Mouse (Mus musculus) kidney, embryonic 14.5 days (tissue): ENCODE data around the gene Mtfp1. TPM values are rescaled to one million over a fixed set of nuclear protein-coding genes. Genes with fewer than 3 reads are reported as not detected.
A peak's percentile ranks its signal among the peaks of the same experiment; 100 is the strongest.

Source experiments
- ATAC-seq: fragments of 200-750 bp; cut with Nextera tagmentation; 2 replicates; pipeline ENCODE4 v1.8.0; 2017; ENCODE audit warnings: moderate number of reproducible peaks, mild to moderate bottlenecking, moderate TSS enrichment, moderate library complexity; ENCODE audit not compliant: low FRiP score, low TSS enrichment
- H3K27ac ChIP-seq: fragments of 300-500 bp; sonication (generic); 2 replicates; pipeline ENCODE4 v1.5.1; 2014; ENCODE audit warnings: low read depth, mild to moderate bottlenecking, low read length, moderate library complexity, mixed read lengths
- H3K27me3 ChIP-seq: fragments of 300-500 bp; sonication (generic); 2 replicates; pipeline ENCODE4 v1.6.1; 2014; ENCODE audit warnings: mild to moderate bottlenecking, low read length; ENCODE audit not compliant: control insufficient read depth, insufficient read depth
- H3K36me3 ChIP-seq: fragments of 300-500 bp; sonication (generic); 2 replicates; pipeline ENCODE4 v1.6.1; 2014; ENCODE audit warnings: low read length, mixed read lengths; ENCODE audit not compliant: control insufficient read depth, insufficient read depth
- H3K4me1 ChIP-seq: fragments of 300-500 bp; sonication (generic); 2 replicates; pipeline ENCODE4 v1.6.1; 2014; ENCODE audit warnings: low read length, mixed read lengths; ENCODE audit not compliant: control insufficient read depth, insufficient read depth
- H3K4me2 ChIP-seq: fragments of 300-500 bp; sonication (generic); replicated peaks from 2 replicates; pipeline ENCODE4 v1.6.1; 2014; ENCODE audit warnings: low read depth, mild to moderate bottlenecking, low read length
- H3K4me3 ChIP-seq: fragments of 300-500 bp; sonication (generic); 2 replicates; pipeline ENCODE4 v1.5.1; 2014; ENCODE audit warnings: mild to moderate bottlenecking, low read length
- H3K9ac ChIP-seq: fragments of 300-500 bp; sonication (generic); 2 replicates; pipeline ENCODE4 v1.6.1; 2014; ENCODE audit warnings: low read depth, mild to moderate bottlenecking, low read length, moderate library complexity
- H3K9me3 ChIP-seq: fragments of 300-500 bp; sonication (generic); 2 replicates; pipeline ENCODE4 v1.6.1; 2016; ENCODE audit warnings: low read length; ENCODE audit not compliant: control insufficient read depth
- WGBS: fragments of 180-500 bp; shearing (Covaris S2); extraction: QIAGEN DNeasy Blood & Tissue Kit; methylation state at CpG from one replicate; pipeline ENCODE4 v1.1.7; 2014; 5-methylcytosine and 5-hydroxymethylcytosine counted together
- microRNA-seq: library from miRNA; unstranded; fragments of <30 nt; microRNA quantifications from one replicate; pipeline ENCODE4, GENCODE M21; 2016
- polyA plus RNA-seq: library from polyadenylated mRNA; unstranded; fragments of >200 nt; fragmentation: Nextera tagmentation; extraction: Ambion mirVana; gene quantifications from 2 replicates; pipeline ENCODE4 v1.2.1, GENCODE M21; 2014

Gene Mtfp1
- polyA plus RNA-seq, 1 experiment from 2014 or later, result 15.9 TPM

- Histone ChIP-seq H3K27ac (no peak overlapping the region), H3K9ac (no peak overlapping the region), H3K9me3 (peaks cover 5% of the 10 kb centered on the region), H3K4me3 (no peak overlapping the region), H3K27me3 (no peaks in the 10 kb centered on the region), H3K4me2 (no peak overlapping the region), H3K36me3 (no peaks in the 10 kb centered on the region), H3K4me1 (no peaks in the 10 kb centered on the region)
- no peak for ATAC-seq
- WGBS, result 89% methylated on average over 2 of the region's 2 CpGs
These were observed 47.5 kb downstream of the Mtfp1 start for GRCm38 (mm10) chr11:4047766-4048165.

DNA sequence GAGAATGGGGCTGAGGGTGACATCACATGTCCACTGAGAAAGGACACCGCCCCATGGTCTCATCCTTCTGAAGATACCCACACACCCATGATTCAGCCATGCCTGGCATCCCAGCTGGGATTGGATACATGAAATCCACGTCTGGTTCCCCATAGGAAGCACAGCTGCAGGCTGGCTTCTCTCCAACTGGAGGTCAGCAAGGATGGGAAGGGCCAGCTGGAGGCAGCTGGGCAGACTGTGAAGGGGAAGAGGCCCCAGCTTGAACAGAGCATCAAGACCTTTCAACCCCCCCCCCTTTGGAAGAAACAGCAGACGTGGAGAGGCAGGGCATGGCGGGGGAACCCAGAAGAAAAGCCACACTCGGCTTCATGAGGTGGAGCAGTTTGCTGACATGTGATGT, 48.7 kb downstream of the Mtfp1 start:
- Histone ChIP-seq H3K36me3 (no peaks in the 10 kb centered on the region), H3K27me3 (no peaks in the 10 kb centered on the region), H3K9ac (no peak overlapping the region), H3K27ac (no peak overlapping the region), H3K4me1 (no peaks in the 10 kb centered on the region), H3K4me2 (no peak overlapping the region), H3K9me3 (peaks cover 5% of the 10 kb centered on the region), H3K4me3 (no peak overlapping the region)
- ATAC-seq, result no peak
- 59% methylated on average over 5 of the region's 5 CpGs for WGBS

GRCm38 (mm10) chr11:4043081-4043480, 52.2 kb downstream of the Mtfp1 start:
- Histone ChIP-seq H3K4me1 (no peaks in the 10 kb centered on the region), H3K4me3 (no peak overlapping the region), H3K9me3 (no peaks in the 10 kb centered on the region), H3K36me3 (no peaks in the 10 kb centered on the region), H3K9ac (no peak overlapping the region), H3K27me3 (no peaks in the 10 kb centered on the region), H3K27ac (no peak overlapping the region), H3K4me2 (no peak overlapping the region)
- WGBS, result 90% methylated on average over 7 of the region's 7 CpGs
- no peak for ATAC-seq

Small RNA genes lying within 50 kb of the gene (microRNA-seq; reads per million reads assigned to microRNA genes)
- 3.6 reads per million, percentile 14 among the genes with 10 or more reads in this experiment for gene Mir3060

Other genes starting within 250 kb of the Mtfp1 start
- gene Osbp2, start 231.5 kb downstream of the Mtfp1 start, polyA plus RNA-seq, result 0.46 and 0.81 TPM in 2 replicates
- gene 4921536K21Rik, start 200.3 kb downstream of the Mtfp1 start, polyA plus RNA-seq, result 0.20 and 0.40 TPM in 2 replicates
- 10.0 and 14.7 TPM in 2 replicates for gene Dusp18, start 200.2 kb downstream of the Mtfp1 start, polyA plus RNA-seq
- gene Slc35e4, start 180.8 kb downstream of the Mtfp1 start, polyA plus RNA-seq, result 3.0 and 3.8 TPM in 2 replicates
- 49.7 and 61.8 TPM in 2 replicates for gene Tcn2, start 163.3 kb downstream of the Mtfp1 start, polyA plus RNA-seq
- gene Pes1, start 131.5 kb downstream of the Mtfp1 start, polyA plus RNA-seq, result 60.7 and 81.2 TPM in 2 replicates
- 0.49 TPM in 1 of 2 replicates, not detected in the other for gene 4930556J24Rik, start 118.7 kb downstream of the Mtfp1 start, polyA plus RNA-seq
- gene Gal3st1, start 111.8 kb downstream of the Mtfp1 start, polyA plus RNA-seq, result 4.3 and 4.6 TPM in 2 replicates
- gene Sec14l4, start 64.0 kb downstream of the Mtfp1 start, polyA plus RNA-seq, result not detected in 2 replicates
- not detected in 2 replicates for gene Sec14l3, start 30.6 kb downstream of the Mtfp1 start, polyA plus RNA-seq
- gene Sec14l2, start 28.0 kb upstream of the Mtfp1 start, polyA plus RNA-seq, result 1.1 and 1.2 TPM in 2 replicates
- gene Rnf215, start 39.8 kb upstream of the Mtfp1 start, polyA plus RNA-seq, result 21.0 and 28.3 TPM in 2 replicates
- gene Ccdc157, start 64.8 kb upstream of the Mtfp1 start, polyA plus RNA-seq, result 4.3 and 6.8 TPM in 2 replicates
- 55.7 and 72.5 TPM in 2 replicates for gene Sf3a1, start 64.9 kb upstream of the Mtfp1 start, polyA plus RNA-seq
- 28.8 and 29.7 TPM in 2 replicates for gene Tbc1d10a, start 91.3 kb upstream of the Mtfp1 start, polyA plus RNA-seq
- gene Castor1, start 122.8 kb upstream of the Mtfp1 start, polyA plus RNA-seq, result 2.7 and 5.3 TPM in 2 replicates
- not detected in 2 replicates for gene Osm, start 141.0 kb upstream of the Mtfp1 start, polyA plus RNA-seq
- not detected in 2 replicates for gene Lif, start 162.1 kb upstream of the Mtfp1 start, polyA plus RNA-seq